Mouse (Mus musculus): ENCODE data around the gene Ddb1.

DNA sequence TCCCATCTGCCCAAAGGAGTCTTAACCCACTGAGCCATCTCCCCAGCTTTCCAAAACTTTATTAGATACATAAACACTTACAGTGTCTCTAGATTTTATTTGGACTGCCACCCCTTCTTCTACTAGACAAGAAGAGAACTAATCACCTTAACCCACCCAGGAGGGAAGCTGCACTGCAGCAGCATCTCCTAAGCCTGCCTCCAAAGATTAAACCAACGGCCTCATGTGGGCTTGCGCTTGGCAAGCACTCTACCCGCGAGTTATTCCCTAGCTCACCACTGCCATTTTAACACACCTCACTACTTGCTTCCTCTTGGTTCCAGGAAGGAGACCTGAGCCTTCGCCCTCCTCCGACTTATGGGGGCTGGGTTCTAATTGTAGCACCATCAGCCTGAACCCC is 40.8 kb upstream of the Ddb1 start:
- TF ChIP-seq POLR2A (IDR thresholded peaks at IDR 0.05; ENCODE audit: borderline replicate concordance, low read depth, low read length) (no peak), CTCF (IDR thresholded peaks at IDR 0.05; ENCODE audit: low read depth, low read length) (no peak)
